Mouse (Mus musculus): ENCODE data around the gene Smug1.

GRCm38 (mm10) chr15:103121416-103121815 is 45.5 kb downstream of the Smug1 start:
- TF ChIP-seq CTCF (IDR thresholded peaks at IDR 0.05; ENCODE audit: insufficient read depth, low read length) (0 out of 2 replicates have a peak, but pooled peaks have one; percentile 4), POLR2A (IDR thresholded peaks at IDR 0.05; ENCODE audit: borderline replicate concordance, extremely low read depth, low read depth, low read length) (no peak)

Measured in lung, adult 2 months (tissue).